Mouse (Mus musculus) left cerebral cortex, postnatal 4 days (tissue): ENCODE data around the gene Zfp664. TPM values are rescaled to one million over a fixed set of nuclear protein-coding genes. Genes with fewer than 3 reads are reported as not detected.

Experiments
- DNase-seq: peaks from one replicate; pipeline ENCODE4 v3.0.0-alpha.2; 2022
- intact Hi-C: fragments of 180-260 bp; cut with DNase I; formaldehyde crosslinking; loops from one replicate; pipeline ENCODE4 v1.15.1; 2025
- total RNA-seq, 2 experiments: library from RNA; stranded (reverse); gene quantifications; 2 replicates each; pipeline ENCODE4 v1.2.3; 2021

Zfp664 gene
- total RNA-seq, result 10 to 100 TPM; 49.3 to 53.4 TPM

DNA sequence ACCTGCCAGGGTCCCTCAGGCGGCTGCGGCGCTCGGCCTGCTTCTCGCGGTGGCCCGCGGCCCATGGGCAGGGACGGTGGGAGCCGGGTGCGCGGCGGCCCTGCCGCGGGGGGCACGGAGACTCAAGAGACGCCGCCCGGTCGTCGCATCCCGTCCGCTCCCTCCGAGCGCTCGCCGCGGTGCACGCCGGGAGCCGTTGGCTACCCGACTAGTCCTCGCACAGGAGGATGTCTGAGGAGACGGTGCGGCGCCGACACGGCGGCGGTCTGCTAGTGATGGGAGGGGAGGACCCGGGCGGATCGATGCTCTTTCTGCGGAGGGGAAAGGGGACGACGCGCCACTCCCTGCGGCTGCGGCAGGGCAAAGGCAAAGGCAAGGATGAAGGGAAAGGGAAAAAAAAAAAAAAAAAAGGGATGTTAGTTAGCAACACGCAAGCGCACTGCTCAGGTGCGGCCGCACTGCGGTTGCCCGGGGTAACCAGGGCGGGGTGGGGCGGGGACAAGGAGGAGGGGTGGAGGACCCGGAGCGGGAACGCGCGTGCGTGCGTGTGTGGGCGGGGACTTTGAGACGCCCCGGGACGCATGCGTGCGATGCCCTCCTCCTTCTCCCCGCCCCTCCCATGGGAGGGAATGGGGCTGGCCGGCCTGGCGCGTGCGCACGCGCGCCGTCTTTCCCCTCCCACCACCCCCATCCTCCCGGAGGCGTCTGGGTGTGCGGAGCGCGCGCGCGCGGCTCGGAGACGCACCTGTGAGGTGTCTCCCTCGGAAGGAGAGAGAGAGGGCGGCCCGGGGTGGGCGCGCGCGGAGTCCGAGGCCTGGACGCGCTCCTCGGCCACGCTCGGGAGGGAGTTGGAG is at the start of gene Zfp664, which contains the start of gene Ccdc92:
Gene Zfp664 (plus strand): TSS at position 679 of the 854 bp plus-strand sequence.
Gene Ccdc92 (minus strand): TSS at position 412 of the 854 bp plus-strand sequence.
- intact Hi-C loops, result no loop called here
- peak; percentile 100 for DNase-seq

DNA sequence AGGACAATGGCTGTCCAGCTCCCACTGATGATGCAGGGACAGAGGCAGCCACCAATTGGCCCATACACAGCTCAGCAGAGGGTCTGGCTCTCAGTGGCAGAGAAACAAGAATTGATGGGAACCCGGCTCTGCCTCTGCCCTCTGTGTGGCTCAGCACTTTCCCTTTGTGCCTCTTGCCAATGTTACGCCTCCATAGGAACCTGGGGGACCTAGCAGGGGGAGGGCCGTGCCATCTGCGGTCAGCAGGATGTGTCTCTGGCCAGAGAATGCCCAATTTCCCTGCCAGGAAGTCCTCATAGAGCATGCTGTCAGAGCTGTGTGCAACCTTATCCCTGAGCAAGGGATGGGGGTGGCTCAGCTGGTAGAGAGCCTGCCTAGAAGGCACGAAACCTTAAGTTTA is 47.7 kb upstream of the Zfp664 start:
- intact Hi-C loops, result no loop called here

DNA sequence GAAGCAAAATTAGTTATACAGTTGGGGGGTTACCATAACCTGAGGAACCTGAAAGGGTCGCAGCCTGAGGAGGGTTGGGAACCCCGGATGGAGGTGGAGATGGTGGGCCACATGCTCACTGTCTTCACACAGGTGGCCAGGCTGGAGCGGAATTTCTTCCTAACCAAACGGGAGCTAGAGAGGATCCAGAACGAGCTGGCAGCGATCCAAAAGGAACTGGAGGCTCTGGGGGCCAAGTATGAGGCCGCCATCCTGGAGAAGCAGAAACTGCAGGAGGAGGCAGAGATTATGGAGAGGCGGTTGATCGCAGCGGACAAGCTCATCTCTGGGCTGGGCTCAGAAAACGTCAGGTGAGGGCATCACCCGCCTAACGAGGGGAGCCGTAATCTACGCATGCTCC is 45.4 kb upstream of the Zfp664 start:
- DNase-seq, result no peak
- intact Hi-C loops, result no loop called here

More for the DNA sequence above, 47.7 kb upstream of the Zfp664 start:
- DNase-seq, result peak; percentile 77

DNA sequence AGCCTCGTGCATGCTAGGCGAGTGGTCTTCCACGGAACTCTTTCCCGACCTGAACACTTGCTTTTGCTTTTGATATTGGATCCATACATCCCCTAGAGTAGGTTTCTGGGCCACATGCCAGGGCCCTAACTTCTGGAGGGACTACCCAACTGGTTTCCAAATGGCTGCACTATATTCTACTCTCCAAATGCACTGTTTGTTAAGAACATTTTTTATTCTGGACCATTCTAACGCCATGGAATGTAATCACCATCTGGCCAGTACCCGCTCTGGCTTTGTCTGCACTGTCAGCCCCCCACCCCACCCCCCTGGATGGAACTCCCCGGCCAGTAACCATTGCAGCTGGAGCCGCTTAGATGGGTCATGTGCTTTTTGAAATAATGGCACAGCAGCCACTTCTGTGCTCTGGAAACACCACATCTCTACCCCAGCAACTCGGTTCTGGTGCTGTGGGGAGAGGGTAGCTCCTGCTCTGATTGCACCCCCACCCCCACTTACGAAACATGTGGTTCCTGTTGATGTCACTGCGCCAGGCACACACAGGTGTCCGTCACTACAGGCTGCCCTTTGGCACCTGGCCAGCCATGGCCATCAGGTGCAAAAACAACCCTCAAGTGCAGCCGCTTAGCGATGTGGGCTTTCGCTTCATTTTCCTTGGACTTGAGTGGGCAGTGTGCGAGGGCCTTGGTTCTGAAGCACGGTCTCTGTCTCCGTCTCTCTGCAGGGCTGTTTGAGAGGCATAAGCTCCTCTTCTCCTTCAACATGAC is 40.2 kb upstream of the Zfp664 start:
- peak; percentile 47 for DNase-seq

DNA sequence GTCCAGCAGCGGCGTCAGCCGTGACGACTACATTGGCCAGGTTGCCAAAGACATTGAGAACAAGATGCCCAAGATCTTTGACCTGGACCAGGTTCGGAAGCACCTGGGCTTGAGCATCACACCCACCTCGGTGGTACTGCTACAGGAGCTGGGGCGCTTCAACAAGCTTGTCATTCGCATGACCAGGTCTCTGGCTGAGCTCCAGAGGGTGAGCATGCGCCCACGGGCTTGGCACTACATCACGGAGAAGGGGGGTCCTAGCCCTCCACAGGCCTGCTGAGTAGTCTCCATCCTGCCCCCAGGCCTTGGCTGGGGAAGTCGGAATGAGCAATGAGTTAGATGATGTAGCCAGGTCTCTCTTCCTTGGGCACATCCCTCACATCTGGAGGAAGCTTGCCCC is 32.2 kb upstream of the Zfp664 start:
- DNase-seq, result peak; percentile 82
- intact Hi-C loops, result no loop called here

More for the DNA sequence above, 40.2 kb upstream of the Zfp664 start:
- intact Hi-C loops, result no loop called here

DNA sequence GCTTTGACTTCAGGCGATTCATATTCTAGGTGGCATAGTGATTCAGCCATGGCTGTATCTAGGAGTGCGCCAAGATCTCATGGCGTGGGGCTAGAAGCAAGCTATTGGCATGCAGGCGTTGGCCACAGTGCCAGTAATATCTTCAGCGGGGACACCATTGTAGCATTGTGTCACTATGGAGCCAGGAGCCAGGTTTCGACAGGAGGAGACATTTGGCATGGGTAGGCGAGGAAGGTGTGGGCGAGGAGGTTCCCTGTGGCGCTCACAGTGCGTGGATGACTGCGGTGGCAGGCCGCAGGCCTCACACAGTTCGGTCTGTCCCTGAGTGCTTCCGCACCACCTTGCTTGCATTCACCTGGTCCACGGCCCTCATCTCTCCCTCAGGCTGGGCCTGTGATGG is 27.3 kb upstream of the Zfp664 start:
- DNase-seq, result no peak
- intact Hi-C loops, result no loop called here

DNA sequence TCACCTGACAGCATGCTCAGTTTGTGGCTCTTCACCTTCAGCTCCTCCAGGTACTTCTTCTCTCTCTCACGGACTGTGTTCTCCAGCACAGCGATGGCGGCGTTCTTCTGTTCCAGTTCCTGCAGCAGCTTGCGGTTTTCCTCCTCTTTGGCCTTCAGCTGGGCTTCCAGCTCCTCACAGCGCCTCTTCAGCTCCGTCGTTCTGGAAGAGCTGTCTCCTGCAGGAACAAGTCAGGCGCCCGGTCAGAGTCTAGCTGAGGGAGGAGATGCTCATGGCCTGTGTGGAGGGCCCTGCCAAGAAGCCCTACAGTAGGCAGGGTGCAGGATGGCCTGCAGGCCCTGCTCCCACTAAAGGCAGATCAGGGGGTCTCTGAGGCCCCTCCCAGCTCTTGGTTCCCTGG is 26.4 kb upstream of the Zfp664 start:
- intact Hi-C loops, result no loop called here

DNA sequence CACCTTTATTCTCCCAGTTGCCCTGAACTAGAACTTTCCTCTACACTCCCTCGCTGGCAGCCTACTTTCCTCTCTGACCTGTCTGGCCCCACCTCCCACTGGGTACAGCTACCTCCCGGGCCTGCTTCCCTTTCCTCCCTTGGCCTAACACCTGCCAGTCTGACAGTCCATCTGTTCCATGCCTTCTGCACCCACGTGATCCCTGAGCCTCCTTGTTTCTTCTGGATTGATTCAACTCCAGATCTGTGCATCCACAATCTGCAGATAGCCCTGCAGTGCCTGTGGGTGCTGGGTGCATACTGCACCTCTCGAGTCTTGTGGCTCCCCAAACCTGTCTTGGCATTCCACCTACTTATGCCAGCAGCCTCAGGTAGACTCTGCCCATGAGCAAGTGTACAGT is 25.9 kb upstream of the Zfp664 start:
- intact Hi-C loops, result no loop called here

More for the DNA sequence above, 26.4 kb upstream of the Zfp664 start:
- DNase-seq, result no peak

DNA sequence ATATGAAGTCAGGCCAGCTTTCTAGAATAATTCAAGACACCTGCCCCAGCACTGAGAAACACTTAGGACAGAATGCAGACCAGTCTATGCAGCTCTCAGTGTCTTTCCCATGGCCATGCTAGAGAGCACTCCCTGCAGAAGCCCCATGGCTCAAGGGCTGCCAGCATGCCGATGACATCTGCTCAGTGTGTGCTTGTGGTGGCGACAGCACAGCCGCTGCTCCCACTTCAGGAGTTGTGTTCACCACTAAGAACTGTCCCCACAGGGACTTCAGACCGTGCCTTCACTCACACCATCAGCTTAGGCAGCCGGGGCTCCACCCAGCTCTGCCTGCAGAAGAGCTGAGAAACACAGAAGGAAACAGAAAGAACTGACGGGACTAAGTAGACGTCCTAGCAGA is 22.3 kb upstream of the Zfp664 start:
- no peak for DNase-seq
- intact Hi-C loops, result no loop called here

More for the DNA sequence above, 25.9 kb upstream of the Zfp664 start:
- no peak for DNase-seq

DNA sequence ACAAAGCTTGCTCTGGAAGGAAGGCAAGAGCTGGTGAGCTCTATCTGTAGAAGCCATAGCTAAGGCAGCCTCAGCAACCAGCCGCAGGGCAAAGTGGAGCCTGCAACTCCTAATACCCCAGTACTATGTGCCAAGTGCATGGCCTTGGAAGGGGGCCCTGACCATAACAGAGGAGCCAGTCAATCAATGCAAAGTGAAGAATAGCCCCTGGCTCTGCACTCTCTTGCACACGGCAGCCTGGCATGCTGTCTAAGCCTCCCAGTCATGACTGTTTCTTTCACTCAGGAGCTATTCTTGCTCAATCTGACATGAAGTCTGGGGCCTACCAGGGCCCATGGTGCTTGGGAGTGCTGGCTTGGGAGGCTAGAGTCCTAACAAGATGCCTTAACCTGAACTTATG is 21.8 kb upstream of the Zfp664 start:
- intact Hi-C loops, result no loop called here
- peak; percentile 55 for DNase-seq

DNA sequence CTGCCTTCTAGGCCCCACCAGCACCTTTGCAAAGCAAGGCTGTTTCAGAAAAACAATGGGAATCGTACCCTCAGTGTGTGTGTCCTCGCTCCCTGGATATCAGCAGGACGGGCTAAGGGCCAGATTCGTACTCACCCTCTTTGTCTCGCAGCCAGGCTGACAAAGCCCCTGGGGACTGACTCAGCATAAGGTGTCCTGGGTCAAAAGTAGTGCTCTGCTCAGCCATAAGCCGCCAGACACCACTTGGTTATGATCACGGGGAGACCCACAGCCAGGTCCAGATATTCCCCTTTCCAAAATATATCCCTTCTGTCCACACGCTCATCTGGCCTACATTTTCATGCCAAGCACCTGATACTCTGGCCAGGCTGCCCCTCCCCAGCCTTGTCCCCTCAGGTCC is 19.1 kb upstream of the Zfp664 start:
- intact Hi-C loops, result no loop called here
- DNase-seq, result peak; percentile 54

DNA sequence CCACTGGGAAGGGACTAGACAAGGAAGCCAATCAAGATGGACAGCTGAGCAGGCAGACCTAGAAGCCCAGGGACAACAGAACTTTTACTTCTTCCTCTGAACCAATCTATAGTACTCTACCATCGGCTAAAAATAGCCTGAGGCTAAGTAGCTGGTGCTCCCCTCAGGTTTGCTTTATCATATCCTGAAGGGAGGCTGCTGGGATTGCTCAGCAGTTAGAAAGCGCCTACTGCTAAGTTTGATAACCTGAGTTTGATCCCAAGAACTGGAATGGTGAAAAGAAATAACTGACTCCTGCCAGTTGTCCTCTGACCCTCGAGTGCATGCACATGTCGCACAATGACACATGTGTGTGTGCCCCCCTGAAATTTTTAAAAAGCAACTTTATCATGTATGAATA is 17.6 kb upstream of the Zfp664 start:
- DNase-seq, result no peak
- intact Hi-C loops, result no loop called here

DNA sequence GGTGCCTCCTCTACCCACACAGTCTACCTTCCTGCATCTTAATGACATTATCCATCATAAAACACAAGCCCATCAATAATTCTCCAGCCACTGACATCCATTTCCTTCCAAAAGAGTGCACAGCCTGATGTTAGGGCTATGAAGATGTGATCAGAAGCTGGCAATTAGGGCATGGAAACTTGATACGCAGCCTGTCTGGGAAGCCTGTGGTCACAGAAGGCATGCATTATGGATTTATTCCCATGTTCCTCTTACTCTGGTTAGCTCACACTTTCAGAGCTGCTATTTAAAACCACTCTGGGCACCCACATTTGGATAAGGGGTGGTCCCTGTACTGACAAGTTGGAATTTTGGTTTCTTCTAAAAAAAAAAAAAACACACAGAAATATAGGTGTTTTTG is 15.5 kb upstream of the Zfp664 start:
- no peak for DNase-seq
- intact Hi-C loops, result no loop called here

DNA sequence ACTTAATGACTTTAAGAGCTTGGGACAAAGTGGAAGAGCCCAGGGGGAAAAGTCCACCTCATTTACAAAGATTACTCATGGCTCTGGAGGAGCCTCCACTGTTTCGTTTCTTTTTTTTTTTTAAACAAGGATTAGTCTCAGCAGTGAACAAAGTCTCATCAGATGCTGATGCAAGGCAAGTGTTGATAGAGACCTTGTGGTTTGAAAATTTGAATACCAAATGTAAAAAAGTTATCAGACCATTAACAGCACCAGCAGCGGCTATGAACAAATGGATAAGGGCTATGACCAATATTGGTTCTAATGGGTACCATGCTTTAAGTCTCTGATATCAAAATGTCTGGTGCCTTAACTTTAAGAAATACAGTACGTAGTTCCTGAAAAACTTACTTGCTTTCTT is 13.5 kb upstream of the Zfp664 start:
- no peak for DNase-seq
- intact Hi-C loops, result no loop called here

DNA sequence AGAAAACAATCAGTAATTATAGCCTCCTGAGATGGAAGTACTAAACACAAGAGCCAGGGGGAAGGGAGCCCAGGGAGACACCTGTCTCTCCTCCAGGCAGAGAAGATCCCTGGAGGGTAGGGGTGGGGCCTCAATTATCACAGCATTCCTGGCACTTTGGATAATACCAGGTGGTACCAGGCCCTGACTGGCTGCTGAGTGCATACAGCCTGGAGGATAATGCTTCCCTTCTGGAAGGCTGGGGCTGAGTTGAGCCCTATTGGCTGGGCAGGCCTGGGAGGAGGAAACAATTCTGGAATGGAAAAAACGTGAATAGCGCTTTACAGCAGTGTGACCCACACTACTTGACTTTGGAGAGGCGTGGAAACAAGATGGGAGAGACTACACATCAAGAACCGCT is 10.9 kb upstream of the Zfp664 start:
- intact Hi-C loops, result no loop called here
- no peak for DNase-seq

DNA sequence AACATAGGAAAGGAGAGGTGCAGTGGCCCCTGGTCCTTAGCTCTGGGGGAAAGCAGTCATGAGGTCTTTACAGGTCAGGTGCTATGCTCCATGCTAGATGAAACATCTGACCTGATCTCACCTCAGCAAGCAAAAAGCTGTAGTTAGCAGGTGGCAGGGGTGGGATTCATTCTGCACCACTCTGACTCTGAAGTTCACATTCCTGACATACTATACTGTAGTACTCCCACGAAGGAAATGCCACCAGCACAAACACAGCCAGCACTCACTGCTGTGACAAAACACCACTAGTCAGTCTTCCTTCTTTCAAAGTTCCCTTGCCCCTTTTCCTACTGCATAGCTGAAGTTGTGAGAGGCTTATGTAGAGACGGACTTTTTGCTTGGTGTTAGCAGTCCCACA is 10.2 kb upstream of the Zfp664 start:
- intact Hi-C loops, result no loop called here

DNA sequence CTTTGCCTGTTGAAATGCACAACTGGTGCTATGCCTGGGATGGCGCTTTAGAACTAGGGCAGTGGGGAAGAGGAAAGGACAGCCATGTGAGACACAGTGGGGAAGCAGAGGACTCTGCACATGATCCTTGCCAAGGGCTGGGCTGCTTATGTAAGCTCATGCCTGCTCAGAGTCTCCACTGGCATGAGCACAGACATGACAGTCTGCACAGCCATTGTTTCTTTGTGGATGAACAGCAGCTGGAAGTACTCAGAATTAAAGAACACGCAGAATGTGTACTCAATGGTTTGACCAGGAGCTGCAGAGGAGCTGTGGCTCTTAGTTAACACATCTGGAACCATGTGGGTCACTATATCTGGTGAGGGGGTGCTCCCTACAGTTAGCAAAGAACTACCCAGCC is 9.4 kb upstream of the Zfp664 start:
- intact Hi-C loops, result no loop called here

More for the DNA sequence above, 10.2 kb upstream of the Zfp664 start:
- DNase-seq, result no peak

DNA sequence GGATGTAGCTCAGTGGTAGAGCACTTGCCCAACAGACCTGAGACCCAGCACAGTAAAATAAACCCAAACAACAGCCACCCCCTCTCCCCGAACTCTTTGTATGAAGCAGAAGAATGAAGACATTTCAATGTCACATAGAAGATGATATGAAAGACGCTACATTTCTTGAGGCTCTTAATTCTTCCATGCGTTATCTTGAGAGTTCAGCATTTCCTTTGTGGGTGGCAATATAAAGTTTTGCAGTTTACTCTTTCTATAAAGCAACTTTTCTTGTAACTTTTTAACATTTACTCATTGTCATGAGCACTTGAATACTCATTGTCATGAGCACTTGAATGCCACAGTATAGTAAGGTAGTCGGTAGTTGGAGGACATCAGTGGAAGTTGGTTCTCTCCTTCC is 8.3 kb upstream of the Zfp664 start:
- intact Hi-C loops, result no loop called here
- no peak for DNase-seq

More for the DNA sequence above, 9.4 kb upstream of the Zfp664 start:
- no peak for DNase-seq

DNA sequence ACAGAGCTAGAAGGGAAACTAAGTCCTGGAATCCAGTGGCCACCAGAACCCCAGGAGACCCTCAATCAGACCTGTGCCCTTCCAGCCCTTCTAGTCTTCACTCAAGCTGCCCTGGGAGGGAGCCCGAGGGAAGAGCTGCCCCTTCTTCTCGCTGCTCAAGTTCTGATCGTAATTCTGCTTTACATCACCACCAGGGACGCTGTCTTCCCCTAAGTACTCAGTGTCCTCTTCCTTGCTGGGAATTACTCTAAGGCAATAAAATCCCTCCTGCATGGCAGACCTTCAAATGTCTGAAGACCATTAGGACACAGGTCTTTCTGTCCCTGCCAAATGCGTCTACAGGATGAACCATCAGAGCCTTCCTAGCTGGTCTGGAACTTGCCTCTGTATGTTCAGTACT is 2.5 kb upstream of the Zfp664 start:
- intact Hi-C loops, result no loop called here
- no peak for DNase-seq

DNA sequence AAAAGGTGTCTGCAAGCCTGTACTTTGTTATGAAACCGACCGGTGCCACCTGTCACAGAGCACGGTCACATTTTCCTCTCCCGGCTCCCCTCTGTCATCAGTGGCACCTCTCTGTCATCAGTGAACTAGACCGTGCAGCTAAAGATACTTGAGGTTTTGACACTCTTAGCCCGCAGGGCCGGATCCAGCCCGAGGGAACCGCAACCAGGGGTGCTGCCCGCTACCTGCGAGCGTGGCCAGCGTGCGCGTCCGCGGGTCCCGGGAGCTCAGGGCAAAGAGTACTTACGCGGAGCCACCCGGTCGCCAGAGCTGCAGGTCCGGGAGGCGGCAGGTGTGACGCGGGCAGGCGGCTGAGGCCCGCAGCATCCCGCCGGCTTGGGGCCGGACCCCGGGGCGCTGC is 1.0 kb upstream of the Zfp664 start:
- peak; percentile 24 for DNase-seq
- intact Hi-C loops, result no loop called here

DNA sequence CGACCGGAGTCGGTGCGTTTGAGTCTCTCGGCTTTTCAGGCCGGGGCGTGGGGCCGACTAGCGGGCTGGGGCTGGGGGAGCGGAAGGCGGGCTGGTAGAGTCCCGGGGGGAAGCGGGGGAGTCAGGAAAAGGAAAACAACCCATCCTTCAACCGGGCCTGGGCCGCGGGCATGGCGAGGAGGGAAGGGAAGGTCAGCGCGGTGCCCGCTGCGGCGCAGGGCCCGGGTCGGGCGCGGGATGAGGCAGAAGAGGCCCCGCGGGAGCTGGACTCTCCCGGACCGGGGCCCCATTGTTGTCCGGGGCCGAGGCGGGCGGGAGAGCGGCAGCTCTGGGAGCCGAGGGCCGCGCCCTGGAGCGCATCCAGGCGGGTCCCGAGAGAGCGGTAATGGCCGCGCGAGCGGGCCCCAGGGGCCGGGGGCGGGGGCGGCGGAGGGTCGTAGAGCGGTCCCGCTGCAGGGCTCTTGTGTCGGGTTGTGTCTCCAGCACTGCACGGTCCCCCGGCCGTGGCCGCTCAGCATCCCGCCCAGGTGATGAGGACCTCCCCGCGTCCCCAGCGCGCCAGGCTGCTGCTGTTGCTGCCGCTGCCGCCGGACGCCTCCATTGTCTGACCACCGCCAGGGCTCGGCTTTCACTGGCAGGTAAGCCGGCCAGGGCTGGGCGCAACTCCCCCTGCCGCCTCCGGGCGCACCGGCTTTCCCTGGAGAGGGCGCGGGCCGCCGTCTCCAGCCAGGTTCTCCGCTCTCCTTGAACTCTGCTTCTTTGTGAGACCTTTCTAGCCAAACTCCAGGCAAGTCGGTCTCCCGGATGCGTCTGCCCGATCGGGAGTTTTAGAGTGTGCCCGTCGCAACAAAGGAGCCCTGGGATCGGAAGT is 615 bp downstream of the Zfp664 start:
- intact Hi-C loops, result no loop called here
- DNase-seq, result no peak
